Mouse (Mus musculus) C2C12 (cell line): ENCODE data around the gene Gzmb. TPM values are rescaled to one million over a fixed set of nuclear protein-coding genes. Genes with fewer than 3 reads are reported as not detected.

Experiments
- H3K27me3 ChIP-seq: one replicate; pipeline ENCODE4 v1.6.1; 2011; ENCODE audit not compliant: control insufficient read depth, insufficient read depth, insufficient read length
- H3K36me3 ChIP-seq: one replicate; pipeline ENCODE4 v1.6.1; 2011; ENCODE audit not compliant: control insufficient read depth, insufficient read depth
- H3K4me3 ChIP-seq: one replicate; pipeline ENCODE4 v1.5.1; 2011; ENCODE audit warnings: mild to moderate bottlenecking, control low read depth; ENCODE audit not compliant: poor library complexity, insufficient read depth, severe bottlenecking
- H3K79me2 ChIP-seq: one replicate; pipeline ENCODE4 v1.6.1; 2011; ENCODE audit not compliant: control insufficient read depth, insufficient read depth
- H3K79me3 ChIP-seq: one replicate; pipeline ENCODE4 v1.6.1; 2011; ENCODE audit warnings: low read depth, control low read depth
- H3ac ChIP-seq: one replicate; pipeline ENCODE3; 2011; ENCODE audit warnings: low read depth; ENCODE audit not compliant: control insufficient read depth, insufficient read length
- CEBPB ChIP-seq: IDR thresholded peaks from one replicate; pipeline ENCODE4 v1.6.1; 2011; ENCODE audit warnings: low read depth, mild to moderate bottlenecking, control low read depth, moderate library complexity
- CTCF ChIP-seq: IDR thresholded peaks from one replicate; pipeline ENCODE4 v1.5.1; 2011; ENCODE audit not compliant: control insufficient read depth, insufficient read depth, insufficient read length
- FOSL1 ChIP-seq: IDR thresholded peaks from one replicate; pipeline ENCODE4 v1.8.0; 2011; ENCODE audit warnings: mild to moderate bottlenecking, low read length; ENCODE audit not compliant: poor library complexity, insufficient read depth, severe bottlenecking
- MAX ChIP-seq: IDR thresholded peaks from one replicate; pipeline ENCODE4 v1.6.1; 2011; ENCODE audit warnings: mild to moderate bottlenecking, control low read depth
- MYOD1 ChIP-seq: IDR thresholded peaks from one replicate; pipeline ENCODE4 v1.6.1; 2011; ENCODE audit warnings: low read depth; ENCODE audit not compliant: control insufficient read depth, insufficient read length
- MYOG ChIP-seq: IDR thresholded peaks from one replicate; pipeline ENCODE4 v1.6.1; 2011; ENCODE audit not compliant: control insufficient read depth, insufficient read length; ENCODE audit errors: extremely low read depth
- USF1 ChIP-seq: IDR thresholded peaks from one replicate; pipeline ENCODE4 v1.6.1; 2011; ENCODE audit warnings: low read depth, mild to moderate bottlenecking, control low read depth, moderate library complexity
- polyA plus RNA-seq: library from polyadenylated mRNA; unstranded; fragments of >200 nt; fragmentation: generic; extraction: Trizol; gene quantifications from one replicate; pipeline ENCODE4 v1.2.1, GENCODE M21; 2012; ENCODE audit warnings: missing spikeins

The Gzmb gene
- polyA plus RNA-seq, 1 experiment, result not detected

- H3K79me3 ChIP-seq, result no peaks in the 10 kb centered on the region
- H3K27me3 ChIP-seq, result no peaks in the 10 kb centered on the region
- H3K4me3 ChIP-seq, result no peak within 1 kb of the TSS
- no peak within 1 kb of the TSS for H3ac ChIP-seq
- H3K36me3 ChIP-seq, result no peaks in the 10 kb centered on the region
- no peak for TF ChIP-seq FOSL1
- no peak for TF ChIP-seq USF1
- no peak for TF ChIP-seq MYOD1
- TF ChIP-seq CTCF, result no peak
- TF ChIP-seq CEBPB, result no peak
- no peak for TF ChIP-seq MYOG
- no peak for TF ChIP-seq MAX
- H3K79me2 ChIP-seq, result no peaks in the 10 kb centered on the region
Observed at GRCm38 (mm10) chr14:56211317-56211716, 50.7 kb downstream of the Gzmb start, which contains the start of gene Gzmf. Gzmf (minus strand) TSS chr14:56211417.

Other genes with a start within 250 kb of the Gzmb start
- 0.09 TPM for gene Mcpt1, start 244.3 kb downstream of the Gzmb start, polyA plus RNA-seq
- gene Mcpt9, start 231.8 kb downstream of the Gzmb start, polyA plus RNA-seq, result not detected
- gene Mcpt2, start 220.2 kb downstream of the Gzmb start, polyA plus RNA-seq, result not detected
- not detected for gene Mcpt4, start 199.9 kb downstream of the Gzmb start, polyA plus RNA-seq
- gene Mcpt8, start 177.0 kb downstream of the Gzmb start, polyA plus RNA-seq, result 4.6 TPM
- gene Ctsg, start 159.7 kb downstream of the Gzmb start, polyA plus RNA-seq, result not detected
- 3.3 TPM for gene Gzme, start 141.6 kb downstream of the Gzmb start, polyA plus RNA-seq
- gene Gzmd, start 129.7 kb downstream of the Gzmb start, polyA plus RNA-seq, result 0.12 TPM
- gene Gzmg, start 102.7 kb downstream of the Gzmb start, polyA plus RNA-seq, result not detected
- gene Gzmn, start 87.7 kb downstream of the Gzmb start, polyA plus RNA-seq, result not detected
- gene Gzmf, start 50.8 kb downstream of the Gzmb start, polyA plus RNA-seq, result not detected
- gene Gzmc, start 27.6 kb downstream of the Gzmb start, polyA plus RNA-seq, result not detected
- gene Atp12a, start 102.8 kb upstream of the Gzmb start, polyA plus RNA-seq, result 0.01 TPM
- gene Rnf17, start 140.3 kb upstream of the Gzmb start, polyA plus RNA-seq, result not detected